Mouse (Mus musculus): ENCODE measurements around the gene Plcb1. TPM values are rescaled to one million over a fixed set of nuclear protein-coding genes. Genes with fewer than 3 reads are reported as not detected.

The Plcb1 gene
- polyA plus RNA-seq, 1 experiment: 0.55 TPM

GRCm38 (mm10) chr2:135187659-135188058 is 401.8 kb downstream of the Plcb1 start:
- Histone ChIP-seq H3K27me3 (ENCODE audit: control insufficient read depth, insufficient read depth, insufficient read length) (no peaks in the 10 kb centered on the region), H3K79me2 (ENCODE audit: control insufficient read depth, insufficient read depth) (no peaks in the 10 kb centered on the region), H3ac (ENCODE audit: control insufficient read depth, insufficient read length, low read depth) (no peak overlapping the region), H3K79me3 (ENCODE audit: low read depth) (no peaks in the 10 kb centered on the region), H3K36me3 (ENCODE audit: control insufficient read depth, insufficient read depth) (no peaks in the 10 kb centered on the region), H3K4me3 (ENCODE audit: insufficient read depth, poor library complexity, severe bottlenecking) (no peak overlapping the region)
- no peak for TF ChIP-seq MYOD1 (IDR thresholded peaks at IDR 0.05; ENCODE audit: control insufficient read depth, insufficient read length, low read depth)

DNA sequence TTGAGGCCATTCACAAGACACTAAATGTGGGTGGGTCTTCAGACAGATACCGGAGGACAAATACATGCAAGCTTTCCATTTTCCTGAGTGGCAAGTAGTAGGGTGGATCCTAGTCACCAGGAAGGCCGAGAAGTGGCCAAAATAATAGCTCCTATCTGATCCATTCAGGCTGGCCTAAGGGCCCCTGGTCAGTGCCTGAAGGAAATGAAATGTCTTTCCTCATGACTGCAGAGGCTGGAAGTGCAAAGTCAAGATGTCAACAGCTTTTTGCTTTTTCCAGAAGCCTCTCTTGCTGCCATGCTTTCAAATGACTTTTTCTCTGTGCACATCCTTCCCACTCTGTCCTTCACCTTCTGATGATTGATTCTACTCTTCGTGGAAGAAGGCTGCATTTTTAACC is 415.0 kb downstream of the Plcb1 start:
- Histone ChIP-seq H3K4me3 (ENCODE audit: insufficient read depth, poor library complexity, severe bottlenecking) (no peak overlapping the region), H3K79me2 (ENCODE audit: control insufficient read depth, insufficient read depth) (no peaks in the 10 kb centered on the region), H3K36me3 (ENCODE audit: control insufficient read depth, insufficient read depth) (no peaks in the 10 kb centered on the region), H3K27me3 (ENCODE audit: control insufficient read depth, insufficient read depth, insufficient read length) (no peaks in the 10 kb centered on the region), H3ac (ENCODE audit: control insufficient read depth, insufficient read length, low read depth) (no peak overlapping the region), H3K79me3 (ENCODE audit: low read depth) (no peaks in the 10 kb centered on the region)
- TF ChIP-seq FOSL1 (IDR thresholded peaks at IDR 0.05; ENCODE audit: insufficient read depth, low read length, poor library complexity, severe bottlenecking) (no peak), CTCF (IDR thresholded peaks at IDR 0.05; ENCODE audit: control insufficient read depth, insufficient read depth, insufficient read length) (no peak), MYOD1 (IDR thresholded peaks at IDR 0.05; ENCODE audit: control insufficient read depth, insufficient read length, low read depth) (no peak), MAX (IDR thresholded peaks at IDR 0.05) (no peak)

DNA sequence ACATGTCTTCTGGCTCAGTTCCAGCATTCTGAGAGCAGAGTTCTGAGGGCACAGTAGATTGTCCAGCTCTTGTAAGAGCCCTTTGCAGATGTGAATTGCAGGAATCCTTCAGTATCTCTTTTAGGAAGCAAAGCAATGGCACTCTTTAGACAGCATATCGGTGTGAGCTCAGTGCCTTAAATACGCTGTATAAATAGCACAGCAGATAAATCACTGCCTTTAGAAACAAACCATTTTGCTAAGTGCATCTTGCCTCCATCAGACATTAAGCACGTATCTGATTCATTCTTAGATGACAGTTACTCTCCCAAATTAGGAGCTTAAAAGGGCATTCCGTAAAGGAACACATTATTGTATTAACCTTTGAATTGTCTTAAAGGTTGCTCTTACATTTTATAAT is 416.5 kb downstream of the Plcb1 start:
- no peak for TF ChIP-seq MAX (IDR thresholded peaks at IDR 0.05)
- TF ChIP-seq USF1 (IDR thresholded peaks at IDR 0.05; ENCODE audit: low read depth): no peak
- Histone ChIP-seq H3K36me3 (ENCODE audit: control insufficient read depth, insufficient read depth) (no peaks in the 10 kb centered on the region), H3K79me3 (ENCODE audit: low read depth) (no peaks in the 10 kb centered on the region), H3K79me2 (ENCODE audit: control insufficient read depth, insufficient read depth) (no peaks in the 10 kb centered on the region), H3K4me3 (ENCODE audit: insufficient read depth, poor library complexity, severe bottlenecking) (no peak overlapping the region), H3K27me3 (ENCODE audit: control insufficient read depth, insufficient read depth, insufficient read length) (no peaks in the 10 kb centered on the region), H3ac (ENCODE audit: control insufficient read depth, insufficient read length, low read depth) (no peak overlapping the region)

- no peak for TF ChIP-seq MYOG (IDR thresholded peaks at IDR 0.05; ENCODE audit: control insufficient read depth, extremely low read depth, insufficient read length)
- no peak for TF ChIP-seq CEBPB (IDR thresholded peaks at IDR 0.05; ENCODE audit: low read depth)
- no peak for TF ChIP-seq MYOD1 (IDR thresholded peaks at IDR 0.05; ENCODE audit: control insufficient read depth, insufficient read length, low read depth)
- no peak for TF ChIP-seq FOSL1 (IDR thresholded peaks at IDR 0.05; ENCODE audit: insufficient read depth, low read length, poor library complexity, severe bottlenecking)
- no peak for TF ChIP-seq USF1 (IDR thresholded peaks at IDR 0.05; ENCODE audit: low read depth)
- TF ChIP-seq CTCF (IDR thresholded peaks at IDR 0.05; ENCODE audit: control insufficient read depth, insufficient read depth, insufficient read length): no peak
- no peak for TF ChIP-seq MAX (IDR thresholded peaks at IDR 0.05)
- no peaks in the 10 kb centered on the region for H3K79me2 ChIP-seq (ENCODE audit: control insufficient read depth, insufficient read depth)
- no peaks in the 10 kb centered on the region for H3K36me3 ChIP-seq (ENCODE audit: control insufficient read depth, insufficient read depth)
These were observed 418.6 kb downstream of the Plcb1 start for GRCm38 (mm10) chr2:135204141-135205120.

DNA sequence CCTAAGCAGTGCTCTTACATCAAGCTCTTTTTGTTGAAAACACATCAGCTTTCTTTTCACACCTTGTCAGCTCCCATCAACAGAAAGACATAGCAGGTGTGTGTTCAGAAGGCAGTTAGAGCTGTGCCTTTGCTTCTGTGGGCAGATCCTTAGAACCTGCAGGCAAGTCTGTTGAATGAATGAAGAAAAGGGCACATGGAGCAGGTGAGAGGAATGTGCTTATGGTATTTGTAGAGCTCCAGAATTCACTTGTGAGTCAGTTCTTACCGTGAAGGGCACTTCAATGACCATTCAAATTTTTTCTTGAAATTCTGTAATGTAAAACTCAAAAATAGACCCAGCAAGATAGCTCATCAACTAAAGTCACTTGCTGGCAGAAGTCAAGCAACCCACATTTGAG is 423.0 kb downstream of the Plcb1 start:
- Histone ChIP-seq H3K27me3 (ENCODE audit: control insufficient read depth, insufficient read depth, insufficient read length) (no peaks in the 10 kb centered on the region), H3ac (ENCODE audit: control insufficient read depth, insufficient read length, low read depth) (no peak overlapping the region), H3K4me3 (ENCODE audit: insufficient read depth, poor library complexity, severe bottlenecking) (no peak overlapping the region), H3K79me3 (ENCODE audit: low read depth) (no peaks in the 10 kb centered on the region), H3K79me2 (ENCODE audit: control insufficient read depth, insufficient read depth) (no peaks in the 10 kb centered on the region), H3K36me3 (ENCODE audit: control insufficient read depth, insufficient read depth) (no peaks in the 10 kb centered on the region)
- TF ChIP-seq MAX (IDR thresholded peaks at IDR 0.05) (no peak), CEBPB (IDR thresholded peaks at IDR 0.05; ENCODE audit: low read depth) (no peak), MYOG (IDR thresholded peaks at IDR 0.05; ENCODE audit: control insufficient read depth, extremely low read depth, insufficient read length) (no peak), MYOD1 (IDR thresholded peaks at IDR 0.05; ENCODE audit: control insufficient read depth, insufficient read length, low read depth) (no peak), USF1 (IDR thresholded peaks at IDR 0.05; ENCODE audit: low read depth) (no peak), CTCF (IDR thresholded peaks at IDR 0.05; ENCODE audit: control insufficient read depth, insufficient read depth, insufficient read length) (no peak), FOSL1 (IDR thresholded peaks at IDR 0.05; ENCODE audit: insufficient read depth, low read length, poor library complexity, severe bottlenecking) (no peak)

More at GRCm38 (mm10) chr2:135204141-135205120, 418.6 kb downstream of the Plcb1 start:
- Histone ChIP-seq H3K27me3 (ENCODE audit: control insufficient read depth, insufficient read depth, insufficient read length) (no peaks in the 10 kb centered on the region), H3K79me3 (ENCODE audit: low read depth) (no peaks in the 10 kb centered on the region), H3ac (ENCODE audit: control insufficient read depth, insufficient read length, low read depth) (no peak overlapping the region), H3K4me3 (ENCODE audit: insufficient read depth, poor library complexity, severe bottlenecking) (no peak overlapping the region)

DNA sequence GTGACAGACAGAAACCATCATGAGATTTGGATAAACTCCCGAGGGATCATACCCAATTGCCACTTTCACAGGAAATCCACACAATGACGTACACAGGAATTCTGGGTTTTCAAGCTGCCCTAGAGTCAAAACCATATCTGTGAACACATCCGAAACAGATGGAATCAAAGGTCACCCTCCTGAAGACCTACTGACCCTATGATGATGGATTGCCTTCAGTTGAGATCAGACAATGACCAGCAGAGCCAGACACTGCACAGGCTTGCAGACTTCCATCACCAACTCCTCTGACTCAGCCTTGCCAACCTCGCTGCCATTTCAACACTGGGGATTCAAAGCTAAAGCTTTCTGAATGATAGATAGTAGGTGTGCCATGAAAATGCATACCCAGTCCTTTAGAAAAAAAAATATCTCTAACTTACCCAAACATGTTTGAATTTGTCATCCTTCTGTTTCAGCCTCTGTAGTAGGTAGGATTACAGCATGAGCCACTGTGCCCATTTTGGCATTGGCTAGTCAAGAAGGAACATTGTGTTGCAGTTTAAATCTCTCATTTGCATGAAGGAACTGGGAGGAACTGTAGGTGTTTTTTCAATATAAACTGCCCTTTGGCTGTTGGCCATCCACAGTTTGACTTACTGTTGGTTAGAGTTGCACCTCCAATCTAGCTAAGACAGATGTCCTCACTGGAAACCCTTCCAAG is 429.0 kb downstream of the Plcb1 start:
- H3K79me2 ChIP-seq (ENCODE audit: control insufficient read depth, insufficient read depth): no peaks in the 10 kb centered on the region
- H3K4me3 ChIP-seq (ENCODE audit: insufficient read depth, poor library complexity, severe bottlenecking): no peak overlapping the region
- no peaks in the 10 kb centered on the region for H3K27me3 ChIP-seq (ENCODE audit: control insufficient read depth, insufficient read depth, insufficient read length)
- TF ChIP-seq MYOD1 (IDR thresholded peaks at IDR 0.05; ENCODE audit: control insufficient read depth, insufficient read length, low read depth): no peak
- TF ChIP-seq MYOG (IDR thresholded peaks at IDR 0.05; ENCODE audit: control insufficient read depth, extremely low read depth, insufficient read length): no peak
- TF ChIP-seq MAX (IDR thresholded peaks at IDR 0.05): no peak
- no peak for TF ChIP-seq CTCF (IDR thresholded peaks at IDR 0.05; ENCODE audit: control insufficient read depth, insufficient read depth, insufficient read length)
- TF ChIP-seq CEBPB (IDR thresholded peaks at IDR 0.05; ENCODE audit: low read depth): no peak
- TF ChIP-seq USF1 (IDR thresholded peaks at IDR 0.05; ENCODE audit: low read depth): no peak
- no peak for TF ChIP-seq FOSL1 (IDR thresholded peaks at IDR 0.05; ENCODE audit: insufficient read depth, low read length, poor library complexity, severe bottlenecking)
- no peak overlapping the region for H3ac ChIP-seq (ENCODE audit: control insufficient read depth, insufficient read length, low read depth)
- H3K36me3 ChIP-seq (ENCODE audit: control insufficient read depth, insufficient read depth): no peaks in the 10 kb centered on the region
- no peaks in the 10 kb centered on the region for H3K79me3 ChIP-seq (ENCODE audit: low read depth)
